Mouse (Mus musculus) layer of hippocampus, postnatal 10 days (tissue): ENCODE measurements at regions not wholly inside any gene's neighbourhood (a gene's known extent, or its start where the extent isn't known, plus 50 kb on each side); places are given as distances from the start of the nearest gene placed in this dataset.
"Not testable (repeated sequence)": the region's sequence is repeated elsewhere in the genome, so short reads cannot be mapped to it uniquely, and the experiment has no call there.

Experiments used
- DNase-seq, 2 experiments: peaks; one replicate each; pipeline ENCODE4 v3.0.0; 2021; ENCODE audit warnings: low spot score in 2 of 2

- no peak for DNase-seq
Observed at GRCm38 (mm10) chr8:5523281-5523680, 418.1 kb upstream of the Slc10a2 start.

GRCm38 (mm10) chr8:5495861-5496260, 390.7 kb upstream of the Slc10a2 start:
- no peak for DNase-seq

GRCm38 (mm10) chr8:5490491-5490890, 385.3 kb upstream of the Slc10a2 start:
- DNase-seq, result no peak

- DNase-seq, result no peak
Observed at GRCm38 (mm10) chr8:5482938-5483337, 377.8 kb upstream of the Slc10a2 start.

- no peak for DNase-seq
Observed at GRCm38 (mm10) chr8:5472999-5473398, 367.8 kb upstream of the Slc10a2 start.

GRCm38 (mm10) chr8:5472582-5472981, 367.4 kb upstream of the Slc10a2 start:
- no peak for DNase-seq

GRCm38 (mm10) chr8:5457619-5458018, 352.5 kb upstream of the Slc10a2 start:
- DNase-seq, result no peak

- DNase-seq, result no peak
Observed at GRCm38 (mm10) chr8:5453469-5453868, 348.3 kb upstream of the Slc10a2 start.

GRCm38 (mm10) chr8:5442243-5442642, 337.1 kb upstream of the Slc10a2 start:
- not testable (repeated sequence) for DNase-seq

- DNase-seq, result not testable (repeated sequence)
Observed at GRCm38 (mm10) chr8:5440404-5440803, 335.3 kb upstream of the Slc10a2 start.

- no peak for DNase-seq
Observed at GRCm38 (mm10) chr8:5439054-5439453, 333.9 kb upstream of the Slc10a2 start.

GRCm38 (mm10) chr8:5428303-5428971, 323.3 kb upstream of the Slc10a2 start:
- DNase-seq, result no peak

GRCm38 (mm10) chr8:5416841-5417240, 311.7 kb upstream of the Slc10a2 start:
- DNase-seq, result not testable (repeated sequence)

- no peak for DNase-seq
Observed at GRCm38 (mm10) chr8:5384851-5385250, 279.7 kb upstream of the Slc10a2 start.

GRCm38 (mm10) chr8:5378001-5378400, 272.9 kb upstream of the Slc10a2 start:
- DNase-seq, result no peak

GRCm38 (mm10) chr8:5339953-5340352, 234.8 kb upstream of the Slc10a2 start:
- no peak for DNase-seq

GRCm38 (mm10) chr8:5314594-5314993, 209.4 kb upstream of the Slc10a2 start:
- DNase-seq, result no peak

GRCm38 (mm10) chr8:5299982-5300381, 194.8 kb upstream of the Slc10a2 start:
- no peak for DNase-seq

- no peak for DNase-seq
Observed at GRCm38 (mm10) chr8:5297190-5297589, 192.0 kb upstream of the Slc10a2 start.

GRCm38 (mm10) chr8:5285708-5286161, 180.6 kb upstream of the Slc10a2 start:
- no peak for DNase-seq

- DNase-seq, result no peak
Observed at GRCm38 (mm10) chr8:5283799-5284198, 178.6 kb upstream of the Slc10a2 start.

GRCm38 (mm10) chr8:5262316-5262715, 157.2 kb upstream of the Slc10a2 start:
- DNase-seq, result no peak

GRCm38 (mm10) chr8:5241871-5242270, 136.7 kb upstream of the Slc10a2 start:
- peak; percentile 2 to 17 for DNase-seq
